ENCODE assay signal across 26 mouse cellular contexts in the genomic region with DNA sequence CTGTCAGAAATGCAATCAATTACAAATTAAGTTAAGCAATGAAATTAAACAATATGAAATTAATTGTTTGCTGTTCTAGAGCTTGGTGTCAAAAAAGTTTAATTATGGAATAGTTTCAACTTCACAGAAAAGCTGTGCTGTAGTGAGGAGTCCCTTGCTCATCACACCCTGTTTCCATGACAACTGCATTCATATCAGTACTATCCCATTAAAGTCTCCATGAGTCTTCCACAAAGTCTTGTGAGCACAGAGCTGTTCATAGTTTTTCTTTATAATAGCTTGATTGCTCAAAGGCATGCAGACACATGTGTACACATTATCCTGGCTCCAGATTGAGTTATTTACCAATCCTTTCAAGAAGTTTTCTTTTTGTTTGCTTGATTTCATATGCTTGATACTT.
"Had no signal": no experiment of that assay in that cellular context is flagged by ENCODE, and none has a peak within 500 bp of the region (broad histone marks: within the 10 kb centered on the region; RNA-seq: fewer than 3 reads in every experiment).

No protein-coding gene starts in this region.

- ATAC-seq: intestine, embryonic 16.5 days; liver, embryonic 12.5 days had no signal

- H3K27me3 ChIP-seq: heart, embryonic 13.5 days; heart, embryonic 15.5 days; hindbrain, embryonic 15.5 days; kidney, embryonic 15.5 days; limb, embryonic 13.5 days; limb, embryonic 15.5 days; liver, embryonic 12.5 days had no signal

- H3K4me1 ChIP-seq: heart, embryonic 13.5 days; heart, embryonic 15.5 days; hindbrain, embryonic 13.5 days; hindbrain, embryonic 15.5 days; kidney, embryonic 15.5 days; limb, embryonic 13.5 days; limb, embryonic 15.5 days; liver, embryonic 12.5 days had no signal

- H3K27ac ChIP-seq: gastrocnemius, adult 2 months; heart, adult 2 months; heart, embryonic 13.5 days; heart, embryonic 15.5 days; hindbrain, embryonic 13.5 days; hindbrain, embryonic 15.5 days; kidney, embryonic 15.5 days; kidney, postnatal 0 days; limb, embryonic 13.5 days; limb, embryonic 15.5 days; liver, embryonic 12.5 days; liver, embryonic 14.5 days had no signal

- H3K36me3 ChIP-seq: heart, embryonic 13.5 days; heart, embryonic 15.5 days; hindbrain, embryonic 13.5 days; hindbrain, embryonic 15.5 days; kidney, embryonic 15.5 days; limb, embryonic 13.5 days; limb, embryonic 15.5 days; liver, embryonic 12.5 days had no signal

- H3K4me2 ChIP-seq: heart, embryonic 11.5 days; heart, embryonic 13.5 days; heart, embryonic 15.5 days; hindbrain, embryonic 13.5 days; hindbrain, embryonic 15.5 days; kidney, embryonic 15.5 days; limb, embryonic 13.5 days; limb, embryonic 15.5 days; liver, embryonic 12.5 days had no signal

- H3K9me3 ChIP-seq: heart, embryonic 13.5 days; heart, embryonic 15.5 days; hindbrain, embryonic 13.5 days; hindbrain, embryonic 15.5 days; kidney, embryonic 15.5 days; limb, embryonic 13.5 days; limb, embryonic 15.5 days; liver, embryonic 12.5 days had no signal

- H3K4me3 ChIP-seq: gastrocnemius, adult 2 months; heart, adult 2 months; heart, embryonic 13.5 days; heart, embryonic 15.5 days; hindbrain, embryonic 13.5 days; hindbrain, embryonic 15.5 days; kidney, embryonic 15.5 days; limb, embryonic 13.5 days; limb, embryonic 15.5 days; liver, embryonic 12.5 days had no signal

- DNase-seq: gastrocnemius, adult 2 months; gastrocnemius, postnatal 14 days; gastrocnemius, postnatal 36 days; heart, adult 2 months; heart, postnatal 14 days; heart, postnatal 36 days; kidney, adult 11 months; kidney, adult 2 months; kidney, adult 9 months; kidney, postnatal 14 days; kidney, postnatal 36 days; layer of hippocampus, adult 9-11 months; layer of hippocampus, postnatal 36 days; left cerebral cortex, postnatal 4 days had no signal

- H3K9ac ChIP-seq: heart, embryonic 13.5 days; heart, embryonic 15.5 days; hindbrain, embryonic 13.5 days; hindbrain, embryonic 15.5 days; kidney, embryonic 15.5 days; limb, embryonic 13.5 days; limb, embryonic 15.5 days; liver, embryonic 12.5 days; liver, embryonic 14.5 days had no signal
